Mouse (Mus musculus) ES-Bruce4 (cell line): ENCODE data around the gene Ppp1r14d. TPM values are rescaled to one million over a fixed set of nuclear protein-coding genes. Genes with fewer than 3 reads are reported as not detected.
A peak's percentile ranks its signal among the peaks of the same experiment; 100 is the strongest.

Source experiments
- H3K27ac ChIP-seq: 2 replicates; pipeline ENCODE4 v1.5.1; 2012; ENCODE audit warnings: low read length, inconsistent platforms; ENCODE audit not compliant: insufficient read depth
- H3K27me3 ChIP-seq: 2 replicates; pipeline ENCODE4 v1.6.1; 2012; ENCODE audit warnings: mild to moderate bottlenecking, low read length, inconsistent platforms; ENCODE audit not compliant: control insufficient read depth, poor library complexity, insufficient read depth, severe bottlenecking
- H3K36me3 ChIP-seq: 2 replicates; pipeline ENCODE4 v1.6.1; 2012; ENCODE audit warnings: inconsistent platforms, mild to moderate bottlenecking, low read length, moderate library complexity; ENCODE audit not compliant: control insufficient read depth, poor library complexity, insufficient read depth, severe bottlenecking
- H3K4me1 ChIP-seq: one replicate; pipeline ENCODE4 v1.8.1; 2011; ENCODE audit warnings: low read length; ENCODE audit not compliant: control insufficient read depth, insufficient read depth
- H3K4me3 ChIP-seq: 2 replicates; pipeline ENCODE4 v1.5.1; 2011; ENCODE audit warnings: low read depth, mild to moderate bottlenecking, low read length
- H3K9ac ChIP-seq: 2 replicates; pipeline ENCODE4 v1.6.1; 2012; ENCODE audit warnings: low read depth, mild to moderate bottlenecking, inconsistent platforms; ENCODE audit not compliant: poor library complexity, severe bottlenecking
- H3K9me3 ChIP-seq: replicated peaks from 2 replicates; pipeline ENCODE4 v1.6.1; 2012; ENCODE audit warnings: mild to moderate bottlenecking, low read length, inconsistent platforms; ENCODE audit not compliant: control insufficient read depth, poor library complexity, insufficient read depth, severe bottlenecking
- CTCF ChIP-seq: IDR thresholded peaks from one replicate; pipeline ENCODE4 v1.8.1; 2011; ENCODE audit warnings: low read depth, low read length
- EP300 ChIP-seq: IDR thresholded peaks from 2 replicates; pipeline ENCODE4 v1.6.1; 2011; ENCODE audit warnings: low read depth, low read length; ENCODE audit not compliant: insufficient read depth
- POLR2A ChIP-seq: IDR thresholded peaks from one replicate; pipeline ENCODE4 v1.8.1; 2011; ENCODE audit warnings: low read length; ENCODE audit not compliant: insufficient read depth
- polyA plus RNA-seq: library from polyadenylated mRNA; stranded (reverse); fragments of >200 nt; gene quantifications from 2 replicates; pipeline ENCODE4 v1.2.4, GENCODE M21; 2011; ENCODE audit warnings: low read depth; ENCODE audit not compliant: missing spikeins, insufficient read depth, insufficient read length

Ppp1r14d gene
- polyA plus RNA-seq, 1 experiment, result not detected

- TF ChIP-seq POLR2A, result no peak
- no peak for TF ChIP-seq EP300
- TF ChIP-seq CTCF, result no peak
- Histone ChIP-seq H3K4me1 (peaks cover 2% of the 10 kb centered on the region), H3K36me3 (no peaks in the 10 kb centered on the region), H3K9me3 (no peaks in the 10 kb centered on the region), H3K9ac (no peak overlapping the region), H3K27me3 (no peaks in the 10 kb centered on the region), H3K27ac (no peak overlapping the region), H3K4me3 (no peak overlapping the region)
Observed at GRCm38 (mm10) chr2:119198934-119199333, 30.8 kb downstream of the Ppp1r14d start.

GRCm38 (mm10) chr2:119198049-119198448 is 31.7 kb downstream of the Ppp1r14d start:
- Histone ChIP-seq H3K9ac (no peak overlapping the region), H3K4me1 (peaks cover 2% of the 10 kb centered on the region), H3K9me3 (no peaks in the 10 kb centered on the region), H3K4me3 (no peak overlapping the region), H3K36me3 (no peaks in the 10 kb centered on the region), H3K27ac (no peak overlapping the region), H3K27me3 (no peaks in the 10 kb centered on the region)
- TF ChIP-seq POLR2A (no peak), CTCF (no peak), EP300 (no peak)

GRCm38 (mm10) chr2:119197493-119197892 is 32.2 kb downstream of the Ppp1r14d start:
- no peak overlapping the region for H3K27ac ChIP-seq
- peaks cover 2% of the 10 kb centered on the region for H3K4me1 ChIP-seq
- no peak overlapping the region for H3K9ac ChIP-seq
- no peaks in the 10 kb centered on the region for H3K27me3 ChIP-seq
- no peaks in the 10 kb centered on the region for H3K36me3 ChIP-seq
- TF ChIP-seq EP300, result no peak
- TF ChIP-seq CTCF, result no peak
- no peak for TF ChIP-seq POLR2A
- no peaks in the 10 kb centered on the region for H3K9me3 ChIP-seq
- no peak overlapping the region for H3K4me3 ChIP-seq

GRCm38 (mm10) chr2:119196316-119197108 is 33.2 kb downstream of the Ppp1r14d start:
- no peak for TF ChIP-seq EP300
- peak overlapping the region; percentile 24; the same call in 1 of the 2 replicates for H3K9ac ChIP-seq
- no peaks in the 10 kb centered on the region for H3K36me3 ChIP-seq
- no peaks in the 10 kb centered on the region for H3K9me3 ChIP-seq
- H3K4me3 ChIP-seq, result no peak overlapping the region
- peaks cover 2% of the 10 kb centered on the region for H3K4me1 ChIP-seq
- H3K27ac ChIP-seq, result peak overlapping the region; percentile 39; the same call in 1 of the 2 replicates
- no peaks in the 10 kb centered on the region for H3K27me3 ChIP-seq

GRCm38 (mm10) chr2:119194140-119194539 is 35.6 kb downstream of the Ppp1r14d start:
- H3K9ac ChIP-seq, result no peak overlapping the region
- no peak overlapping the region for H3K27ac ChIP-seq
- H3K4me3 ChIP-seq, result no peak overlapping the region
- no peaks in the 10 kb centered on the region for H3K27me3 ChIP-seq
- no peaks in the 10 kb centered on the region for H3K36me3 ChIP-seq
- peaks cover 2% of the 10 kb centered on the region for H3K4me1 ChIP-seq
- no peak for TF ChIP-seq EP300
- no peak for TF ChIP-seq CTCF
- TF ChIP-seq POLR2A, result no peak
- H3K9me3 ChIP-seq, result no peaks in the 10 kb centered on the region

GRCm38 (mm10) chr2:119190969-119191368 is 38.7 kb downstream of the Ppp1r14d start:
- Histone ChIP-seq H3K36me3 (no peaks in the 10 kb centered on the region), H3K27ac (no peak overlapping the region), H3K4me1 (no peaks in the 10 kb centered on the region), H3K4me3 (no peak overlapping the region), H3K27me3 (no peaks in the 10 kb centered on the region), H3K9ac (no peak overlapping the region), H3K9me3 (no peaks in the 10 kb centered on the region)
- TF ChIP-seq POLR2A (no peak), CTCF (no peak), EP300 (no peak)
